Mouse (Mus musculus) CH12.LX (cell line): Measurements from ENCODE around the gene 4930404N11Rik. TPM values are rescaled to one million over a fixed set of nuclear protein-coding genes. Genes with fewer than 3 reads are reported as not detected.

ENCODE experiments used
- DNase-seq: peaks from one replicate; pipeline ENCODE4 v3.0.0-alpha.2; 2013; ENCODE audit errors: extremely low read depth
- H3K27ac ChIP-seq: 2 replicates; pipeline ENCODE4 v1.5.1; 2012; ENCODE audit warnings: low read depth, mild to moderate bottlenecking, control low read depth, moderate library complexity; ENCODE audit not compliant: insufficient read depth
- H3K27me3 ChIP-seq: replicated peaks from 2 replicates; pipeline ENCODE3; 2012; ENCODE audit warnings: inconsistent platforms
- H3K36me3 ChIP-seq, 2 experiments: replicated peaks in 1 of 2; 2 replicates each; pipeline versions ENCODE3 to v1.6.1; 2012; ENCODE audit warnings: inconsistent platforms in 1 of 2, low read length in 1 of 2, mild to moderate bottlenecking in 1 of 2, mixed read lengths in 1 of 2, moderate library complexity in 1 of 2; ENCODE audit not compliant: control insufficient read depth in 1 of 2, insufficient read depth in 1 of 2
- H3K4me1 ChIP-seq, 2 experiments: 2 replicates each; pipeline ENCODE4 v1.6.1; 2012; ENCODE audit warnings: inconsistent platforms in 1 of 2, moderate library complexity in 1 of 2; ENCODE audit not compliant: insufficient read depth in 2 of 2, control insufficient read depth in 1 of 2
- H3K4me2 ChIP-seq: 2 replicates; pipeline ENCODE4 v1.6.1; 2012; ENCODE audit warnings: low read depth, mild to moderate bottlenecking, control low read depth; ENCODE audit not compliant: poor library complexity, insufficient read depth, severe bottlenecking
- H3K4me3 ChIP-seq, 3 experiments: fragments of 150-350 bp in 1 of 3; sonication (generic) in 1 of 3; replicated peaks in 1 of 3; 2 replicates each; pipeline versions ENCODE3 to v1.5.1; 2011 to 2012; ENCODE audit warnings: low read depth in 2 of 3, low read length in 2 of 3, mild to moderate bottlenecking in 2 of 3, moderate library complexity in 2 of 3, control low read depth in 1 of 3, improper control_type of control experiment in 1 of 3, inconsistent platforms in 1 of 3, mixed read lengths in 1 of 3; ENCODE audit not compliant: poor library complexity in 1 of 3
- H3K79me2 ChIP-seq: replicated peaks from 2 replicates; pipeline ENCODE4 v1.6.1; 2012; ENCODE audit warnings: mild to moderate bottlenecking, moderate library complexity; ENCODE audit not compliant: control insufficient read depth, poor library complexity, insufficient read depth, severe bottlenecking; ENCODE audit errors: extremely low read depth
- H3K9ac ChIP-seq: 2 replicates; pipeline ENCODE4 v1.6.1; 2012; ENCODE audit warnings: low read depth, mild to moderate bottlenecking, control low read depth, moderate library complexity; ENCODE audit not compliant: insufficient read depth
- H3K9me3 ChIP-seq: replicated peaks from 2 replicates; pipeline ENCODE3; 2012; ENCODE audit warnings: low read length, inconsistent platforms, mixed read lengths
- CHD1 ChIP-seq: IDR thresholded peaks from 2 replicates; pipeline ENCODE4 v1.6.1; 2012; ENCODE audit warnings: low read depth, low read length, improper control_type of control experiment, inconsistent platforms
- CTCF ChIP-seq, 2 experiments: IDR thresholded peaks in 1 of 2; conservative IDR thresholded peaks in 1 of 2; 2 replicates each; pipeline ENCODE4 v1.5.1; 2011 to 2012; ENCODE audit warnings: low read depth in 2 of 2, low read length in 2 of 2, improper control_type of control experiment in 1 of 2, inconsistent platforms in 1 of 2, mild to moderate bottlenecking in 1 of 2, moderate library complexity in 1 of 2
- E2F4 ChIP-seq: IDR thresholded peaks from 2 replicates; pipeline ENCODE4 v1.6.1; 2011; ENCODE audit warnings: low read depth, low read length, improper control_type of control experiment; ENCODE audit not compliant: insufficient replicate concordance
- ELF1 ChIP-seq: IDR thresholded peaks from 2 replicates; pipeline ENCODE4 v1.6.1; 2014; ENCODE audit warnings: low read depth, mild to moderate bottlenecking, inconsistent platforms, low read length, improper control_type of control experiment
- EP300 ChIP-seq: IDR thresholded peaks from 2 replicates; pipeline ENCODE4 v1.6.1; 2011; ENCODE audit warnings: low read length, improper control_type of control experiment
- GABPA ChIP-seq: IDR thresholded peaks from 2 replicates; pipeline ENCODE4 v1.6.1; 2012; ENCODE audit warnings: low read depth, low read length, improper control_type of control experiment, inconsistent platforms; ENCODE audit not compliant: insufficient replicate concordance
- IRF4 ChIP-seq: IDR thresholded peaks from 2 replicates; pipeline ENCODE4 v1.6.1; 2014; ENCODE audit warnings: low read depth, mild to moderate bottlenecking, inconsistent platforms, low read length, improper control_type of control experiment
- JUND ChIP-seq: conservative IDR thresholded peaks from 2 replicates; pipeline ENCODE4 v1.6.1; 2011; ENCODE audit warnings: low read depth, low read length, improper control_type of control experiment
- MAFK ChIP-seq: IDR thresholded peaks from 2 replicates; pipeline ENCODE4 v1.6.1; 2011; ENCODE audit warnings: low read length, improper control_type of control experiment; ENCODE audit not compliant: insufficient replicate concordance
- MAX ChIP-seq: IDR thresholded peaks from 2 replicates; pipeline ENCODE4 v1.6.1; 2011; ENCODE audit warnings: low read length, improper control_type of control experiment
- NRF1 ChIP-seq: IDR thresholded peaks from 2 replicates; pipeline ENCODE4 v1.6.1; 2014; ENCODE audit warnings: low read depth, mild to moderate bottlenecking, inconsistent platforms, low read length, improper control_type of control experiment, moderate library complexity
- PAX5 ChIP-seq: IDR thresholded peaks from 2 replicates; pipeline ENCODE4 v1.6.1; 2012; ENCODE audit warnings: low read length, inconsistent platforms, mixed read lengths
- POLR2AphosphoS2 ChIP-seq: IDR thresholded peaks from 2 replicates; pipeline ENCODE4 v1.6.1; 2011; ENCODE audit warnings: low read depth, low read length, improper control_type of control experiment
- RAD21 ChIP-seq: IDR thresholded peaks from 2 replicates; pipeline ENCODE4 v1.6.1; 2011; ENCODE audit warnings: low read depth, mild to moderate bottlenecking, low read length, improper control_type of control experiment, moderate library complexity
- SIN3A ChIP-seq: IDR thresholded peaks from 2 replicates; pipeline ENCODE4 v1.6.1; 2012; ENCODE audit warnings: low read length, improper control_type of control experiment, inconsistent platforms
- SMC3 ChIP-seq: IDR thresholded peaks from 2 replicates; pipeline ENCODE4 v1.6.1; 2011; ENCODE audit warnings: low read depth, low read length, improper control_type of control experiment
- TBP ChIP-seq: conservative IDR thresholded peaks from 2 replicates; pipeline ENCODE4 v1.6.1; 2011; ENCODE audit warnings: low read depth, low read length, improper control_type of control experiment
- TCF12 ChIP-seq: IDR thresholded peaks from 2 replicates; pipeline ENCODE4 v1.6.1; 2014; ENCODE audit warnings: low read depth, mild to moderate bottlenecking, inconsistent platforms, low read length, improper control_type of control experiment
- UBTF ChIP-seq: IDR thresholded peaks from 2 replicates; pipeline ENCODE4 v1.6.1; 2012; ENCODE audit warnings: low read depth, mild to moderate bottlenecking, inconsistent platforms, low read length, improper control_type of control experiment, moderate library complexity
- USF1 ChIP-seq: IDR thresholded peaks from 2 replicates; pipeline ENCODE4 v1.6.1; 2014; ENCODE audit warnings: low read depth, mild to moderate bottlenecking, inconsistent platforms, low read length, improper control_type of control experiment
- USF2 ChIP-seq: conservative IDR thresholded peaks from 2 replicates; pipeline ENCODE4 v1.6.1; 2011; ENCODE audit warnings: low read depth, low read length, improper control_type of control experiment
- ZMIZ1 ChIP-seq: IDR thresholded peaks from 2 replicates; pipeline ENCODE4 v1.6.1; 2012; ENCODE audit warnings: low read depth, mild to moderate bottlenecking, inconsistent platforms, low read length, improper control_type of control experiment
- dilution Hi-C: fragments of 300-500 bp; cut with MboI; formaldehyde crosslinking; loops from 2 replicates; pipeline ENCODE4 v1.14.3; 2020; ENCODE audit warnings: low sequenced_read_pairs; ENCODE audit not compliant: extremely low pct_unique_long_range_greater_than_20kb, extremely low pct_ligation_motif_present
- in situ Hi-C: fragments of 300-500 bp; cut with MboI; formaldehyde crosslinking; loops from 3 replicates; pipeline ENCODE4 v1.14.3; 2019; ENCODE audit warnings: low sequenced_read_pairs, low pct_ligation_motif_present, low pct_unique_long_range_greater_than_20kb, mixed read lengths
- polyA plus RNA-seq: library from polyadenylated mRNA; unstranded; fragments of >175 nt; gene quantifications from 2 replicates; pipeline ENCODE4 v1.2.1, GENCODE M21; 2012; ENCODE audit warnings: low read depth; ENCODE audit not compliant: insufficient read length
- total RNA-seq, 2 experiments: library from RNA; depleted of rRNA; stranded (reverse); fragments of 300-350 nt in 1 of 2; fragments of >200 nt in 1 of 2; gene quantifications; 2 replicates each; pipeline ENCODE4 v1.2.3; 2012 to 2014

4930404N11Rik gene
- total and polyA plus RNA-seq, 3 experiments, result 0.23 to 5.2 (median 2.7) TPM

DNA sequence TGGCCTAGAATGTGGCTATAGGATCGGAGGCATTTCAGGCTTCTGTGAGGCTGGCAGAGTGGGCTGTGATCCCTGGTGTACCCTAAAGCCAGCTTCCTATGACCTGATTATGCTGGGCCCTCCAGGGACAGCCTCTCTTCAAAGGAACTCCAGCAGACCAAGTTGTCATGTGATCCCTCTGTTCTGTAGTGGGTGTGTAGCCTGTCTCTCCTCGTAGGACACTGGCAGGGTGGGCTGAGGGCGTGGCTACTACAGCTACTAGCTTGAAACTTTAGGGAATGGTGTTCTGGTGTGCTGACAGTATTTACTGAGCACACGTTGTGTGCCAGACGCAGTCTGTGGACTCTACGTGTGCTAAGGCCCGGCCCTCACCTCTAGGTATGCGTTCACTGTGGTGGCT is 4.9 kb downstream of the 4930404N11Rik start:
- Histone ChIP-seq H3K4me3 (no peak overlapping the region), H3K4me1 (peaks cover 45 to 82% of the 10 kb centered on the region in 2 experiments)

DNA sequence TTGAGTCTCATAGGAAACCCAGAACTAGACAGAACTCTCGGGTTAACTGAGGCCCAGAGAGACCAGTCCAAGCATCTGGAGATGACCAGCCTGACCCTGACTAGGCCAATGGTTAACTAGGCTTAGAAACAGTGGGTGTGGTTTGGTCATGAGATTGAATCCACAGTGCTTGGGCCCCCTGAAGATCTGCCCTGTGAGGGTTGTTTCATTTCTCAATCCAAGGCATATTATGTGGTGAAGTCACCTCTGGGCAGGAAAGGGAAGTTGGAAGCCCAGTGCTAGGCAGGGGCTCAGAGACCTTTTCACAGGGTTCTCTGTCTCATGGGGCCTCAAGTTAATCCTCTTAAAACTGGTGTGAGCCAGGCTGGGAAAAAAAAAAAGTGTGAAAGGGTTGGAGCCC is 6.8 kb downstream of the 4930404N11Rik start:
- TF ChIP-seq CHD1, result no peak
- no peak for TF ChIP-seq MAX
- no peak for TF ChIP-seq SIN3A
- no peak for TF ChIP-seq E2F4
- TF ChIP-seq RAD21, result no peak
- no peak for TF ChIP-seq IRF4
- TF ChIP-seq UBTF, result no peak
- no peak for TF ChIP-seq JUND
- TF ChIP-seq USF1, result no peak
- no peak for TF ChIP-seq PAX5
- TF ChIP-seq USF2, result no peak
- TF ChIP-seq MAFK, result no peak
- TF ChIP-seq EP300, result no peak
- TF ChIP-seq GABPA, result no peak
- dilution Hi-C loops, result no loop called here
- Histone ChIP-seq H3K4me2 (peak overlapping the region; percentile 74), H3K9me3 (no peaks in the 10 kb centered on the region), H3K27me3 (no peaks in the 10 kb centered on the region), H3K9ac (no peak overlapping the region), H3K4me3 (peak overlapping the region in 1 of 3 experiments; percentile 92), H3K79me2 (no peaks in the 10 kb centered on the region; the same call in 1 of the 2 replicates), H3K4me1 (peaks cover 35 to 80% of the 10 kb centered on the region in 2 experiments), H3K36me3 (peaks cover 26 to 45% of the 10 kb centered on the region in 2 experiments), H3K27ac (no peak overlapping the region)
- DNase-seq, result no peak
- in situ Hi-C loops, result loop anchor here (10.0 kb wide), 1 partner anchor 164 kb away; no protein-coding TSS in a partner anchor

More for the DNA sequence above, 4.9 kb downstream of the 4930404N11Rik start:
- no peaks in the 10 kb centered on the region for H3K9me3 ChIP-seq
- in situ Hi-C loops (no loop called here), dilution Hi-C loops (no loop called here)
- no peaks in the 10 kb centered on the region; the same call in 1 of the 2 replicates for H3K79me2 ChIP-seq
- peaks cover 43 to 63% of the 10 kb centered on the region in 2 experiments for H3K36me3 ChIP-seq
- H3K9ac ChIP-seq, result no peak overlapping the region
- DNase-seq, result no peak
- 0 out of 2 replicates have a peak overlapping the region, but pooled peaks have one; percentile 12 for H3K27ac ChIP-seq
- no peaks in the 10 kb centered on the region for H3K27me3 ChIP-seq
- TF ChIP-seq TBP, result no peak
- no peak for TF ChIP-seq SMC3
- TF ChIP-seq TCF12, result no peak
- TF ChIP-seq ZMIZ1, result no peak
- TF ChIP-seq POLR2AphosphoS2, result no peak
- no peak for TF ChIP-seq ELF1
- TF ChIP-seq NRF1, result no peak
- no peak for TF ChIP-seq IRF4
- TF ChIP-seq USF1, result no peak
- TF ChIP-seq E2F4, result no peak
- no peak for TF ChIP-seq EP300
- no peak for TF ChIP-seq CTCF (conservative IDR thresholded peaks at IDR 0.05 in 1 of 2, IDR thresholded peaks at IDR 0.05 in 1 of 2; ENCODE audit: low read depth in 2 of 2, low read length in 2 of 2)
- no peak for TF ChIP-seq MAFK
- no peak overlapping the region for H3K4me2 ChIP-seq
